Mouse (Mus musculus): ENCODE measurements around the gene Gm17535.
A peak's percentile ranks its signal among the peaks of the same experiment; 100 is the strongest.
"Not testable (repeated sequence)": the region's sequence is repeated elsewhere in the genome, so short reads cannot be mapped to it uniquely, and the experiment has no call there.

Gene Gm17535

DNA sequence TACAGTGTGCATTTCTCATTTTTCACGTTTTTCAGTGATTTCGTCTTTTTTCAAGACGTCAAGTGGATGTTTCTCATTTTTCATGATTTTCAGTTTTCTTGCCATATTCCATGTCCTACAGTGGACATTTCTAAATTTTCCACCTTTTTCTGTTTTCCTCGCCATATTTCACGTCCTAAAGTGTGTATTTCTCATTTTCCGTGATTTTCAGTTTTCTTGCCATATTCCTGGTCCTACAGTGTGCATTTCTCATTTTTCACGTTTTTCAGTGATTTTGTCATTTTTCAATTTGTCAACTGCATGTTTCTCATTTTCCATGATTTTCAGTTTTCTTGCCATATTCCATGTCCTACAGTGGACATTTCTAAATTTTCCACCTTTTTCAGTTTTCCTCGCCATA lies at the start of gene Gm17535:
Gene Gm17535, plus strand, starts transcription at position 301 of the 400 bp plus-strand sequence.
- DNase-seq = not testable (repeated sequence)

- DNase-seq = not testable (repeated sequence)
These were observed 33.9 kb upstream of the Gm17535 start, which contains the start of gene Gm10722 for GRCm38 (mm10) chr9:3000445-3000972. Gene Gm10722, plus strand, starts transcription at chr9:3000922.

GRCm38 (mm10) chr9:3001006-3001405 lies 33.4 kb upstream of the Gm17535 start:
- DNase-seq = peak; percentile 35

DNA sequence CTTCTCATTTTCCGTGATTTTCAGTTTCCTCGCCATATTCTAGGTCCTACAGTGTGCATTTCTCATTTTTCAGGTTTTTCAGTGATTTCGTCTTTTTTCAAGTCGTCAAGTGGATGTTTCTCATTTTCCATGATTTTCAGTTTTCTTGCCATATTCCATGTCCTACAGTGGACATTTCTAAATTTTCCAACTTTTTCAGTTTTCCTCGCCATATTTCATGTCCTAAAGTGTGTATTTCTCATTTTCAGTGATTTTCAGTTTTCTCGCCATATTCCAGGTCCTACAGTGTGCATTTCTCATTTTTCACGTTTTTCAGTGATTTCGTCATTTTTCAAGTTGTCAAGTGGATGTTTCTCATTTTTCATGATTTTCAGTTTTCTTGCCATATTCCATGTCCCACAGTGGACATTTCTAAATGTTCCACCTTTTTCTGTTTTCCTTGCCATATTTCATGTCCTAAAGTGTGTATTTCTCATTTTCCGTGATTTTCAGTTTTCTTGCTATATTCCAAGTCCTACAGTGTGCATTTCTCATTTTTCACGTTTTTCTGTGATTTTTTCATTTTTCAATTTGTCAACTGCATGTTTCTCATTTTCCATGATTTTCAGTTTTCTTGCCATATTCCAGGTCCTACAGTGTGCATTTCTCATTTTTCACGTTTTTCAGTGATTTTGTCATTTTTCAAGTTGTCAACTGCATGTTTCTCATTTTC lies 32.3 kb upstream of the Gm17535 start:
- DNase-seq = peak; percentile 98

DNA sequence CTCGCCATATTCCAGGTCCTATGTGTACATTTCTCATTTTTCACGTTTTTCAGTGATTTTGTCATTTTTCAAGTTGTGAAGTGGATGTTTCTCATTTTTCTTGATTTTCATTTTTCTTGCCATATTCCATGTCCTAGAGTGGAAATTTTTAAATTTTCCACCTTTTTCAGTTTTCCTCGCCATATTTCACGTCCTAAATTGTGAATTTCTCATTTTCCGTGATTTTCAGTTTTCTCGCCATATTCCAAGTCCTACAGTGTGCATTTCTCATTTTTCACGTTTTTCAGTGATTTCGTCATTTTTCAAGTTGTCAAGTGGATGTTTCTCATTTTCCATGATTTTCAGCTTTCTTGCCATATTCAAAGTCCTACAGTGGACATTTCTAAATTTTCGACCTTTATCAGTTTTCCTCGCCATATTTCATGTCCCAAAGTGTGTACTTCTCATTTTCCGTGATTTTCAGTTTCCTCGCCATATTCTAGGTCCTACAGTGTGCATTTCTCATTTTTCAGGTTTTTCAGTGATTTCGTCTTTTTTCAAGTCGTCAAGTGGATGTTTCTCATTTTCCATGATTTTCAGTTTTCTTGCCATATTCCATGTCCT lies 31.5 kb upstream of the Gm17535 start, which contains the start of gene Gm11168:
Gene Gm11168, plus strand, starts transcription at position 553 of the 603 bp plus-strand sequence.
- DNase-seq = not testable (repeated sequence)

DNA sequence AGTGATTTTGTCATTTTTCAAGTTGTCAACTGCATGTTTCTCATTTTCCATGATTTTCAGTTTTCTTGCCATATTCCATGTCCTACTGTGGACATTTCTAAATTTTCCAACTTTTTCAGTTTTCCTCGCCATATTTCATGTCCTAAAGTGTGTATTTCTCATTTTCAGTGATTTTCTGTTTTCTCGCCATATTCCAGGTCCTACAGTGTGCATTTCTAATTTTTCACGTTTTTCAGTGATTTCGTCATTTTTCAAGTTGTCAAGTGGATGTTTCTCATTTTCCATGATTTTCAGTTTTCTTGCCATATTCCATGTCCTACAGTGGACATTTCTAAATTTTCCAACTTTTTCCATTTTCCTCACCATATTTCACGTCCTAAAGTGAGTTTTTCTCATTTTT lies 28.2 kb upstream of the Gm17535 start:
- DNase-seq = not testable (repeated sequence)

DNA sequence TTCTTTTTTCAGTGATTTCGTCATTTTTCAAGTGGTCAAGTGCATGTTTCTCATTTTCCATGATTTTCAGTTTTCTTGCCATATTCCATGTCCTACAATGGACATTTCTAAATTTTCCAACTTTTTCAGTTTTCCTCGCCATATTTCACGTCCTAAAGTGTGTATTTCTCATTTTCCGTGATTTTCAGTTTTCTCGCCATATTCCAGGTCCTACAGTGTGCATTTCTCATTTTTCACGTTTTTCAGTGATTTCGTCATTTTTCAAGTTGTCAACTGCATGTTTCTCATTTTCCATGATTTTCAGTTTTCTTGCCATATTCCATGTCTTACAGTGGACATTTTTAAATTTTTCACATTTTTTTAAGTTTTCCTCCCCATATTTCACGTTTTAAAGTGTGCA lies 27.8 kb upstream of the Gm17535 start:
- peak; percentile 75 for DNase-seq

DNA sequence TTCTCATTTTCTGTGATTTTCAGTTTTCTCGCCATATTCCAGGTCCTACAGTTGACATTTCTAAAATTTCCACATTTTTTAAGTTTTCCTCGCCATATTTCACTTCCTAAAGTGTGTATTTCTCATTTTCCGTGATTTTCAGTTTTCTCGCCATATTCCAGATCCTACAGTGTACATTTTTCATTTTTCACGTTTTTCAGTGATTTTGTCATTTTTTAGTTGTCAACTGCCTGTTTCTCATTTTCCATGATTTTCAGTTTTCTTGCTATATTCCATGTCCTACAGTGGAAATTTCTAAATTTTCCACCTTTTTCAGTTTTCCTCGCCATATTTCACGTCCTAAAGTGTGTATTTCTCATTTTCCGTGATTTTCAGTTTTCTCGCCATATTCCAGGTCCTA lies 27.1 kb upstream of the Gm17535 start:
- DNase-seq = not testable (repeated sequence)

GRCm38 (mm10) chr9:3009331-3009730 lies 25.1 kb upstream of the Gm17535 start:
- DNase-seq = not testable (repeated sequence)

GRCm38 (mm10) chr9:3012054-3012621 lies 22.3 kb upstream of the Gm17535 start:
- not testable (repeated sequence) for DNase-seq

GRCm38 (mm10) chr9:3012733-3013279 lies 21.6 kb upstream of the Gm17535 start, which contains the start of gene Gm10721:
Gene Gm10721, plus strand, starts transcription at chr9:3013140.
- not testable (repeated sequence) for DNase-seq

GRCm38 (mm10) chr9:3015354-3015753 lies 19.0 kb upstream of the Gm17535 start, which contains the start of gene Gm10720:
Gene Gm10720, plus strand, starts transcription at chr9:3015654.
- DNase-seq = not testable (repeated sequence)

- peak; percentile 8 for DNase-seq
These were observed 18.5 kb upstream of the Gm17535 start for GRCm38 (mm10) chr9:3015896-3016295.

- not testable (repeated sequence) for DNase-seq
These were observed 17.3 kb upstream of the Gm17535 start, which contains the start of gene Gm10719 for GRCm38 (mm10) chr9:3017108-3017507. Gene Gm10719, plus strand, starts transcription at chr9:3017408.

DNA sequence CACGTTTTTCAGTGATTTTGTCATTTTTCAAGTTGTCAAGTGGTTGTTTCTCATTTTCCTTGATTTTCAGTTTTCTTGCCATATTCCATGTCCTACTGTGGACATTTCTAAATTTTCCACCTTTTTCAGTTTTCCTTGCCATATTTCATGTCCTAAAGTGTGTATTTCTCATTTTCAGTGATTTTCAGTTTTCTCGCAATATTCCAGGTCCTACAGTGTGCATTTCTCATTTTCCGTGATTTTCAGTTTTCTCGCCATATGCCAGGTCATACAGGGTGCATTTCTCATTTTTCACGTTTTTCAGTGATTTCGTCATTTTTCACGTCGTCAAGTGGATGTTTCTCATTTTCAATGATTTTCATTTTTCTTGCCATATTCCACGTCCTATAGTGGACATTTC lies 15.5 kb upstream of the Gm17535 start:
- peak; percentile 50 for DNase-seq

- DNase-seq = peak; percentile 76
These were observed 14.3 kb upstream of the Gm17535 start for GRCm38 (mm10) chr9:3019835-3020727.

GRCm38 (mm10) chr9:3022316-3023008 lies 11.9 kb upstream of the Gm17535 start:
- peak; percentile 75 for DNase-seq

GRCm38 (mm10) chr9:3023312-3023984 lies 11.0 kb upstream of the Gm17535 start, which contains the start of gene Gm10718:
Gene Gm10718, plus strand, starts transcription at chr9:3023547.
- peak; percentile 28 for DNase-seq

DNA sequence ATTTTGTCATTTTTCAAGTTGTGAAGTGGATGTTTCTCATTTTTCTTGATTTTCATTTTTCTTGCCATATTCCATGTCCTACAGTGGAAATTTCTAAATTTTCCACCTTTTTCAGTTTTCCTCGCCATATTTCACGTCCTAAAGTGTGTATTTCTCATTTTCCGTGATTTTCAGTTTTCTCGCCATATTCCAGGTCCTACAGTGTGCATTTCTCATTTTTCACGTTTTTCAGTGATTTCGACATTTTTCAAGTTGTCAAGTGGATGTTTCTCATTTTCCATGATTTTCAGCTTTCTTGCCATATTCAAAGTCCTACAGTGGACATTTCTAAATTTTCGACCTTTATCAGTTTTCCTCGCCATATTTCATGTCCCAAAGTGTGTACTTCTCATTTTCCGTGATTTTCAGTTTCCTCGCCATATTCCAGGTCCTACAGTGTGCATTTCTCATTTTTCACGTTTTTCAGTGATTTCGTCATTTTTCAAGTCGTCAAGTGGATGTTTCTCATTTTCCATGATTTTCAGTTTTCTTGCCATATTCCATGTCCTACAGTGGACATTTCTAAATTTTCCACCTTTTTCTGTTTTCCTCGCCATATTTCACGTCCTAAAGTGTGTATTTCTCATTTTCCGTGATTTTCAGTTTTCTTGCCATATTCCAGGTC lies 10.3 kb upstream of the Gm17535 start:
- DNase-seq = peak; percentile 70

DNA sequence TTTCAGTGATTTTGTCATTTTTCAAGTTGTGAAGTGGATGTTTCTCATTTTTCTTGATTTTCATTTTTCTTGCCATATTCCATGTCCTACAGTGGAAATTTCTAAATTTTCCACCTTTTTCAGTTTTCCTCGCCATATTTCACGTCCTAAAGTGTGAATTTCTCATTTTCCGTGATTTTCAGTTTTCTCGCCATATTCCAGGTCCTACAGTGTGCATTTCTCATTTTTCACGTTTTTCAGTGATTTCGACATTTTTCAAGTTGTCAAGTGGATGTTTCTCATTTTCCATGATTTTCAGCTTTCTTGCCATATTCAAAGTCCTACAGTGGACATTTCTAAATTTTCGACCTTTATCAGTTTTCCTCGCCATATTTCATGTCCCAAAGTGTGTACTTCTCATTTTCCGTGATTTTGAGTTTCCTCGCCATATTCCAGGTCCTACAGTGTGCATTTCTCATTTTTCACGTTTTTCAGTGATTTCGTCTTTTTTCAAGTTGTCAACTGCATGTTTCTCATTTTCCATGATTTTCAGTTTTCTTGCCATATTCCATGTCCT lies 9.4 kb upstream of the Gm17535 start, which contains the start of gene Gm10717:
Gene Gm10717, plus strand, starts transcription at position 506 of the 556 bp plus-strand sequence.
- peak; percentile 63 for DNase-seq
